Mouse (Mus musculus) liver, embryonic 15.5 days (tissue): Measurements from ENCODE around the gene Efna3. TPM values are rescaled to one million over a fixed set of nuclear protein-coding genes. Genes with fewer than 3 reads are reported as not detected.

Source experiments
- ATAC-seq: fragments of 200-750 bp; cut with Nextera tagmentation; 2 replicates; pipeline ENCODE4 v1.8.0; 2017; ENCODE audit warnings: moderate number of reproducible peaks, mild to moderate bottlenecking, moderate library complexity; ENCODE audit not compliant: insufficient read depth
- H3K27ac ChIP-seq: fragments of 300-500 bp; sonication (generic); replicated peaks from 2 replicates; pipeline ENCODE4 v1.5.1; 2015; ENCODE audit warnings: mild to moderate bottlenecking, inconsistent platforms
- H3K27me3 ChIP-seq: fragments of 300-500 bp; sonication (generic); 2 replicates; pipeline ENCODE4 v1.6.1; 2015; ENCODE audit warnings: mild to moderate bottlenecking, inconsistent platforms
- H3K36me3 ChIP-seq: fragments of 300-500 bp; sonication (generic); replicated peaks from 2 replicates; pipeline ENCODE4 v1.6.1; 2015; ENCODE audit warnings: moderate library complexity, mild to moderate bottlenecking, inconsistent platforms
- H3K4me1 ChIP-seq: fragments of 300-500 bp; sonication (generic); replicated peaks from 2 replicates; pipeline ENCODE4 v1.6.1; 2015; ENCODE audit warnings: inconsistent platforms
- H3K4me2 ChIP-seq: fragments of 300-500 bp; sonication (generic); 2 replicates; pipeline ENCODE4 v1.6.1; 2015; ENCODE audit warnings: moderate library complexity, mild to moderate bottlenecking, inconsistent platforms
- H3K4me3 ChIP-seq: fragments of 300-500 bp; sonication (generic); replicated peaks from 2 replicates; pipeline ENCODE4 v1.5.1; 2015; ENCODE audit warnings: mild to moderate bottlenecking, inconsistent platforms
- H3K9ac ChIP-seq: fragments of 300-500 bp; sonication (generic); 2 replicates; pipeline ENCODE4 v1.6.1; 2015; ENCODE audit warnings: moderate library complexity, mild to moderate bottlenecking, inconsistent platforms
- H3K9me3 ChIP-seq: fragments of 300-500 bp; sonication (generic); replicated peaks from 2 replicates; pipeline ENCODE4 v1.6.1; 2016; ENCODE audit warnings: inconsistent platforms
- WGBS: fragments of 180-500 bp; shearing (Covaris S2); methylation state at CpG from one replicate; pipeline ENCODE4 v1.1.7; 2015; ENCODE audit warnings: mixed read lengths; ENCODE audit not compliant: insufficient replicate concordance; 5-methylcytosine and 5-hydroxymethylcytosine counted together
- polyA plus RNA-seq: library from polyadenylated mRNA; unstranded; fragments of >200 nt; fragmentation: Nextera tagmentation; extraction: Ambion mirVana; gene quantifications from 2 replicates; pipeline ENCODE4 v1.2.1, GENCODE M21; 2015

Gene Efna3
- polyA plus RNA-seq, 1 experiment from 2014 or later: 0.18 TPM

GRCm38 (mm10) chr3:89295685-89296230 is 27.0 kb downstream of the Efna3 start:
- ATAC-seq: no peak
- no peak overlapping the region for H3K27ac ChIP-seq
- peaks cover 9% of the 10 kb centered on the region for H3K4me1 ChIP-seq

GRCm38 (mm10) chr3:89294195-89294594 is 28.6 kb downstream of the Efna3 start:
- ATAC-seq: no peak; the same call in 1 of the 2 replicates
- no peak overlapping the region for H3K4me3 ChIP-seq
- peaks cover 6% of the 10 kb centered on the region; the same call in 1 of the 2 replicates for H3K4me1 ChIP-seq
- no peak overlapping the region for H3K4me2 ChIP-seq
- H3K36me3 ChIP-seq: no peaks in the 10 kb centered on the region
- no peaks in the 10 kb centered on the region for H3K9me3 ChIP-seq
- no peak overlapping the region for H3K9ac ChIP-seq
- peak overlapping the region; percentile 64 for H3K27ac ChIP-seq
- 57% methylated on average over 5 of the region's 5 CpGs for WGBS
- peaks cover 11% of the 10 kb centered on the region for H3K27me3 ChIP-seq

More at GRCm38 (mm10) chr3:89295685-89296230, 27.0 kb downstream of the Efna3 start:
- WGBS: 42% methylated on average over 8 of the region's 8 CpGs
- H3K36me3 ChIP-seq: no peaks in the 10 kb centered on the region
- H3K9me3 ChIP-seq: no peaks in the 10 kb centered on the region
- no peak overlapping the region for H3K9ac ChIP-seq
- peaks cover 24% of the 10 kb centered on the region for H3K27me3 ChIP-seq
- H3K4me3 ChIP-seq: no peak overlapping the region
- H3K4me2 ChIP-seq: no peak overlapping the region

- ATAC-seq: peak; percentile 75
- Histone ChIP-seq H3K36me3 (no peaks in the 10 kb centered on the region), H3K4me1 (peaks cover 5% of the 10 kb centered on the region; the same call in 1 of the 2 replicates), H3K4me3 (no peak overlapping the region), H3K27ac (peak overlapping the region; percentile 64), H3K9me3 (no peaks in the 10 kb centered on the region), H3K4me2 (no peak overlapping the region), H3K9ac (no peak overlapping the region), H3K27me3 (0 out of 2 replicates have a peak, but pooled peaks cover 3% of the 10 kb centered on the region)
- WGBS: 64% methylated on average over 11 of the region's 11 CpGs
These were observed 29.4 kb downstream of the Efna3 start for GRCm38 (mm10) chr3:89293247-89293918.

- Histone ChIP-seq H3K27ac (no peak overlapping the region), H3K9ac (no peak overlapping the region), H3K4me1 (peaks cover 5% of the 10 kb centered on the region; the same call in 1 of the 2 replicates), H3K4me2 (no peak overlapping the region), H3K36me3 (no peaks in the 10 kb centered on the region), H3K9me3 (no peaks in the 10 kb centered on the region), H3K27me3 (peaks cover 8% of the 10 kb centered on the region; the same call in 1 of the 2 replicates), H3K4me3 (no peak overlapping the region)
- no peak for ATAC-seq
- WGBS: 66% methylated on average over 5 of the region's 5 CpGs
These were observed 30.5 kb downstream of the Efna3 start for GRCm38 (mm10) chr3:89292303-89292702.

- H3K9ac ChIP-seq: no peak overlapping the region
- H3K9me3 ChIP-seq: no peaks in the 10 kb centered on the region
- 26% methylated on average over 10 of the region's 10 CpGs for WGBS
- peaks cover 5% of the 10 kb centered on the region; the same call in 1 of the 2 replicates for H3K4me1 ChIP-seq
- H3K27me3 ChIP-seq: peaks cover 8% of the 10 kb centered on the region; the same call in 1 of the 2 replicates
- H3K27ac ChIP-seq: no peak overlapping the region
- H3K36me3 ChIP-seq: no peaks in the 10 kb centered on the region
- H3K4me3 ChIP-seq: no peak overlapping the region
- no peak overlapping the region for H3K4me2 ChIP-seq
- no peak for ATAC-seq
These were observed 30.9 kb downstream of the Efna3 start for GRCm38 (mm10) chr3:89291874-89292273.

GRCm38 (mm10) chr3:89288503-89288928 is 34.2 kb downstream of the Efna3 start:
- Histone ChIP-seq H3K9ac (no peak overlapping the region), H3K9me3 (no peaks in the 10 kb centered on the region), H3K27ac (no peak overlapping the region), H3K36me3 (no peaks in the 10 kb centered on the region), H3K27me3 (peaks cover 27% of the 10 kb centered on the region), H3K4me2 (no peak overlapping the region), H3K4me1 (no peaks in the 10 kb centered on the region), H3K4me3 (no peak overlapping the region)
- 38% methylated on average over 7 of the region's 7 CpGs for WGBS
- ATAC-seq: no peak

GRCm38 (mm10) chr3:89287286-89287685 is 35.5 kb downstream of the Efna3 start:
- Histone ChIP-seq H3K27ac (no peak overlapping the region), H3K9me3 (no peaks in the 10 kb centered on the region), H3K27me3 (peaks cover 34% of the 10 kb centered on the region), H3K36me3 (no peaks in the 10 kb centered on the region), H3K9ac (no peak overlapping the region), H3K4me2 (no peak overlapping the region), H3K4me3 (no peak overlapping the region), H3K4me1 (no peaks in the 10 kb centered on the region)
- ATAC-seq: no peak
- 46% methylated on average over 5 of the region's 5 CpGs for WGBS

- Histone ChIP-seq H3K4me2 (no peak overlapping the region), H3K27me3 (peaks cover 51% of the 10 kb centered on the region), H3K4me3 (no peak overlapping the region), H3K27ac (no peak overlapping the region), H3K4me1 (peaks cover 9% of the 10 kb centered on the region; the same call in 1 of the 2 replicates), H3K9me3 (no peaks in the 10 kb centered on the region), H3K36me3 (no peaks in the 10 kb centered on the region), H3K9ac (no peak overlapping the region)
- WGBS: 45% methylated on average over 2 of the region's 2 CpGs
- ATAC-seq: no peak
These were observed 37.2 kb downstream of the Efna3 start for GRCm38 (mm10) chr3:89285526-89285925.

- WGBS: 72% methylated on average over 3 of the region's 3 CpGs
- no peak overlapping the region for H3K4me3 ChIP-seq
- peaks cover 22% of the 10 kb centered on the region for H3K4me1 ChIP-seq
- no peak overlapping the region for H3K9ac ChIP-seq
- no peaks in the 10 kb centered on the region for H3K9me3 ChIP-seq
- H3K27ac ChIP-seq: no peak overlapping the region
- no peak for ATAC-seq
- no peaks in the 10 kb centered on the region for H3K36me3 ChIP-seq
- H3K27me3 ChIP-seq: peaks cover 64% of the 10 kb centered on the region
- no peak overlapping the region for H3K4me2 ChIP-seq
These were observed 38.5 kb downstream of the Efna3 start for GRCm38 (mm10) chr3:89284261-89284660.

GRCm38 (mm10) chr3:89282291-89282643 is 40.5 kb downstream of the Efna3 start:
- Histone ChIP-seq H3K36me3 (no peaks in the 10 kb centered on the region), H3K4me2 (no peak overlapping the region)

GRCm38 (mm10) chr3:89281579-89282290 is 41.0 kb downstream of the Efna3 start:
- Histone ChIP-seq H3K4me2 (peak overlapping the region; percentile 69), H3K9ac (no peak overlapping the region)

More at GRCm38 (mm10) chr3:89282291-89282643, 40.5 kb downstream of the Efna3 start:
- no peak overlapping the region for H3K4me3 ChIP-seq
- peaks cover 76% of the 10 kb centered on the region for H3K27me3 ChIP-seq
- ATAC-seq: no peak
- no peaks in the 10 kb centered on the region for H3K9me3 ChIP-seq
- H3K4me1 ChIP-seq: peaks cover 30% of the 10 kb centered on the region
- H3K9ac ChIP-seq: no peak overlapping the region
- no peak overlapping the region for H3K27ac ChIP-seq
- 9% methylated on average over 4 of the region's 4 CpGs for WGBS

More at GRCm38 (mm10) chr3:89281579-89282290, 41.0 kb downstream of the Efna3 start:
- H3K27ac ChIP-seq: peak overlapping the region; percentile 48; the same call in 1 of the 2 replicates
- H3K9me3 ChIP-seq: no peaks in the 10 kb centered on the region
- no peak for ATAC-seq
- peak overlapping the region; percentile 52 for H3K4me3 ChIP-seq
- peaks cover 81% of the 10 kb centered on the region for H3K27me3 ChIP-seq
- H3K36me3 ChIP-seq: no peaks in the 10 kb centered on the region
- WGBS: 13% methylated on average over 20 of the region's 20 CpGs
- H3K4me1 ChIP-seq: peaks cover 30% of the 10 kb centered on the region
